Mouse (Mus musculus) adrenal gland, postnatal 4 days (tissue): ENCODE results near the gene Mov10. TPM values are rescaled to one million over a fixed set of nuclear protein-coding genes. Genes with fewer than 3 reads are reported as not detected.
"Not testable (repeated sequence)": the region's sequence is repeated elsewhere in the genome, so short reads cannot be mapped to it uniquely, and the experiment has no call there.

Source experiments
- DNase-seq, 2 experiments: peaks; one replicate each; pipeline ENCODE4 v3.0.0; 2021 to 2022; ENCODE audit warnings: low spot score in 2 of 2, mixed read lengths in 2 of 2
- total RNA-seq, 2 experiments: library from RNA; stranded (reverse); gene quantifications; 2 replicates each; pipeline ENCODE4 v1.2.3; 2021

Gene Mov10
- total RNA-seq, 2 experiments from 2014 or later = 49.0 to 52.8 TPM

DNA sequence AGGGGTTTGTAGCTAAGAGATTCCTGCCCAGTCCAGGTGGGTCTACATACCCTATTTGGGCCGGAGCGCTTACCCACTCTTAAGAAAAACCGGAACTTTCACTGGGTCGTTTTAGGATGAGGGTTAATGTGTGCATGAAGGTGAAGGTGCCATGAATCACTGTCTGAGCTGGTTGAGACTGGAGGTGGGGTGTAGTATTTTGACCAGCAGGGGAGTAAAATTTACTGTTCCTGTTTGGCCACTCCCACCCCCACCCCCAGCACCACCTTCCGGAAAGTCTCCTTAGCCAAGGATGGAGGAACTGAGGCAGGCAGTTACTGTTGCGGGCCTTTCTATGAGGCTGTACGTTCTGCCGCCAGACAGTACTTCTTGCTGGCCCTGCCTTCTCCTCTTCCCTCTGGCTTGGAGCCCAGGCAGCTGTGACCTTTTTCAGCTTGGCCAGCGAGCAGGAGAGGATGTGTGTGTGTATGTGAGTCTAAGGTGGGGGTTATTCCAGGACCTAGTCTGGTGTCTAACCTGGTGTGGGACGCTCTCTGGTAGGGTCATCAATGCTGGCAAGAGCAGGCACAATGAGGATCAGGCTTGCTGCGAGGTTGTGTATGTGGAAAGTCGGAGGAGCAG lies 36.2 kb downstream of the Mov10 start:
- DNase-seq = no peak

DNA sequence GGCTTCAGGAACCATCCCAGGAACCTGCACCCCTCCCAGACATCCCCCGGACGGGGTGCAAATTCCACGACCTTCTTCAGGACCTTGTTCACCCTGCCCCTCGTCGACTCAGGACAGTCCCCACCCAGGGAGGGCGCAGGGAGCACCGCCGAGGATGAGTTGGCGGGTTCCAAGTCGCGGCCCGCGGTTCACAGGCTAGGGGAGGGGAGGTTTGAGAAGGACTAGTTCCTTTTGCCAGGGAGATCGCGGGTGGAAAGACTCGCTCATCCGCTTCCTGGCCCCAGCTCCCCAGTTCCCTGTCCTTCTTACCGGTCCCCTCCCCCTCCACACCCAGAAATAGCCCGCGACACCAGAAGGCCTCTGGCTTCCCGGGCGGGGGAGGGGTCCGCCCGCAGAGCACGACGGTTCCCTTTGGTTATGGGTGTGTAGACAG lies 36.9 kb downstream of the Mov10 start, which contains the start of gene Fam19a3:
Fam19a3 (minus strand) TSS at position 370 of the 433 bp plus-strand sequence.
- DNase-seq = no peak

GRCm38 (mm10) chr3:104780561-104781420 lies 37.6 kb downstream of the Mov10 start, which contains the start of gene Ppm1j:
Gene Ppm1j, plus strand, starts transcription at chr3:104781056.
- no peak for DNase-seq

DNA sequence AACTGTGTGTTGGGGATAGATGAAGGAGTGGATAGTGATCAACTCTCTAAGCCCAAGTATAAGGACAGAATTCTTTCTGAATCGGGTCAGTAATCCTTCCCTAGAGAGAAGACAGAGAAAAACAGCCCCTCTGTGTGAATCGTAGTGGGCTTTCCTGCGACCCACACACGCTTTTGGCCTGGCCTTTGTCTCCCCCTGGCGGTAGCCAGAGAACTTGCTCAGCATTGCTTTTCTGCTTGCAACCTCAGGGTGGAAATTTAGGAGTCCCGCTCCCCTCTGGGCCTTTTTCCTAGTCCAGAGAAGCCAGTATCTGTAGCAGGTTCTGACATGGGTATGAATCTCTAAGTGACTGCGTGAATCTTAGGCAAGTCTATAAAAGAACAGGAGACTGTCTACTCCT lies 38.4 kb downstream of the Mov10 start:
- no peak for DNase-seq

DNA sequence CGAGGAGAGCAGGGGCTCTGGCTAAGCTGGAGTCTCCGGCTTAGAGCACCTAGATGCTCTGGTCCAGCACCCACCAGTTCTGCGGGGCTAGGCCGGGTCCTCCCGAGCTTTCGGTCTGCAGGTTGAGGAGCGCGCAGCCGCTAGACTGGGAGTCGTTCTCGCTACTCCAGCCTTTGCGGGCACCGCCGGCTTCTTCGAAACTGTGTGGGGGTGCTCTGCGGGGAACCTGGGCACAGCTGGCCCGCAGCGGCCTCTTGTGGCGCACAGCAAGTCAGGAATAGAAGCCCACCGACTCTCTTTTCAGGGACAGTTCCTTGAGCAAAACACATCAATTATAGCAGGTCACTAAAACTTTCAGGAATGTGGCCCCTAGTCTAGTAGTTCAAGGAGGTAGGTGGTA lies 41.0 kb downstream of the Mov10 start:
- no peak for DNase-seq

DNA sequence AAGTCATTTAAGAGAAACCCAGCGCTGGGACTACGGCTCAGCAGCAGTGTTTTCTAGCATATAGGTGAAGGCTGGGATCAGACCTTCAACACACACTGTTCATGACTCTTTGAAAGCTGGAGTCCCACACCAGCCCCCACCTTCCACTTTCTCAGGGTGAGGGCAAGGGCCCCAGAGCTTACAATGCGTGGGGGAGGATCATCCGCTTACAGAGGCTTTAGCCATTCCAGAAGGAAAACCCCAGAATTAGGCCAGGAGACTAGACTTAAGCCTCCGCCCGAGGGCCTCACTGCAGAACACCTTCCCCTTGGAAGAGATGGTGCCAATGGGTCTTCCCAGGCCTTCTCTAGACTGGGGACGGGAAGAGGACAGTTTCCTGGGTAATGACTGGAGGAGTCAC lies 45.1 kb downstream of the Mov10 start:
- no peak for DNase-seq

- DNase-seq = no peak
Measured at GRCm38 (mm10) chr3:104771460-104771859, 46.9 kb downstream of the Mov10 start.

DNA sequence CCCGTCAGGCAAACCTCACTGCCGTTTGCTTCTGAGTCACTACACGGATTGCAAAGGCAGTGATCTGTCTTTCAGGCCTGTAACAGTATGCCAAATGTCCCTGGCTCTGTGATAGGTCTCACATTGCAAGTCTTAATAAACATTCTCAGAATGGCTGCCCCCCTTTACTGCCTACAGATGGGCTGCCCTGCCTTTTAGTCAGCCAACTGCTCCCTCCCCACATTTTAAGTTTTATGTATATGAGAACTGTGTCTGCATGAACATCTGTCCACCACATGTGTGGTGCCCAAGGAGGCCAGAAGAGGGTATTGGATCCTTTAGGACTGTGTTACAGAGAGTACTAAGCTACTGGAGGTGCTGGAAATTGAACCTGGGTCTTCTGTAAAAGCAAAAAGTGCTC lies 47.4 kb downstream of the Mov10 start:
- no peak for DNase-seq

GRCm38 (mm10) chr3:104770035-104770434 lies 48.3 kb downstream of the Mov10 start:
- peak in 1 of 2 experiments; percentile 24 for DNase-seq

GRCm38 (mm10) chr3:104769135-104769534 lies 49.2 kb downstream of the Mov10 start:
- no peak for DNase-seq

GRCm38 (mm10) chr3:104767716-104768115 lies 50.6 kb downstream of the Mov10 start:
- no peak for DNase-seq

DNA sequence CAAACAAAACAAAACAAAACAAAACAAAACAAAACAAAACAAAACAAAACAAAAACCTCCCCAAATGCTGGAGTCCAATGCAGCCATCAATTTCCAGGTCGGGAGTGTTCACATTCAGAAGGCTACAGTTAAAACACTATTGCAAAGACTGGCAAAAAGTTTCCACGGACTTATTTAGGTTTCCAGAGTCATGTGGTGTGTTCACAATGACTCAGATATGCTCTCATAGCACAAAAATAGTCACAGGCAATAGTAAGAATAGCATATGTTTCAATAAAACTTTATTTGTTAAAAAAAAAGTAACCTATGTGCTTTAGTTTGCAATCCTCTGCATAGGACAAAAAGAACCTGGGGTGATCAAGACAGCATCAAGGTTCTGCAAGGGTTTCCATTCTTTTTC lies 51.2 kb downstream of the Mov10 start:
- DNase-seq = no peak

GRCm38 (mm10) chr3:104765021-104765420 lies 53.3 kb downstream of the Mov10 start:
- DNase-seq = no peak

GRCm38 (mm10) chr3:104762103-104762863 lies 56.1 kb downstream of the Mov10 start:
- not testable (repeated sequence) for DNase-seq

DNA sequence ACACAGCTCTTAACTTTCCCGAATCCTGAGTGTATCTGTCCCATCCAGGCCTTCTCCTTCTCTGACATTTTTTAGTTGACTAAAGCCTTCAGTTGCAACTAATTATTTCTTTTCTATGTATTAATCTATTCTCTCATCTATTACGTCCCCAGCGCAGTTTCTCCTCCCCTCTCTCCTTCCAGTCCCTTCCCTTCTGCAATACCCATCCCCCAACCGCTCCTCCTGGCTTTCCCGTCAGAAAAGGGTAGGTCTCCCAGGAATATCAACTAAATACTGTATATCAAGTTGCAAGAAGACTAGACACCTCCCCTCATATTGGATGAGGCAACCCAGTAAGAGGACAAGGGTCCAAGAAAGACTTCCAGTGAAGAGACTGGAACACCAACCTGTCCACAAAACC lies 59.5 kb downstream of the Mov10 start:
- DNase-seq = no peak

DNA sequence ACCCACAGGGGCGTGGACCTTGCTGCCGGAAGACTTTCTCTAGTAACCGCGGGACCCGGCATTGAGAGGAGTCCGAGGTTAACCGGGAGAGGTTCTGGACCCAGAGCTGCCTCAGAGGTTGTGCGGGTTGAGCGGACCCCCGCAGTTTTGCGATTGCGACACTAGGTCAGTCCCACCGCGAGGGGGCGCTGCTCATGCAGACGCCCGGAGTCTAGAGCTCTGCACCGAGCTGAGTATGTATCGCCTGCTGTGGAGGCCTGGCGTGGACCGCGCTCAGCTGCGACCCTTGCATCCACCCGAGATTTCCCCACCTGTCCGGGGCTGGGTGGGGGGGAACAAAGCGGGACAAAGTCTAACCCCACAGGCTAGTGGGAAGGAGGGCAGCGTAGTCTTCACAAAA lies 60.0 kb downstream of the Mov10 start:
- peak; percentile 36 to 43 for DNase-seq

GRCm38 (mm10) chr3:104752845-104753244 lies 65.5 kb downstream of the Mov10 start:
- not testable (repeated sequence) for DNase-seq
